Mouse (Mus musculus): ENCODE data around the gene Ccdc117. TPM values are rescaled to one million over a fixed set of nuclear protein-coding genes. Genes with fewer than 3 reads are reported as not detected.

The Ccdc117 gene
- total and polyA plus RNA-seq, 3 experiments = 24.3 to 38.9 (median 27.0) TPM

DNA sequence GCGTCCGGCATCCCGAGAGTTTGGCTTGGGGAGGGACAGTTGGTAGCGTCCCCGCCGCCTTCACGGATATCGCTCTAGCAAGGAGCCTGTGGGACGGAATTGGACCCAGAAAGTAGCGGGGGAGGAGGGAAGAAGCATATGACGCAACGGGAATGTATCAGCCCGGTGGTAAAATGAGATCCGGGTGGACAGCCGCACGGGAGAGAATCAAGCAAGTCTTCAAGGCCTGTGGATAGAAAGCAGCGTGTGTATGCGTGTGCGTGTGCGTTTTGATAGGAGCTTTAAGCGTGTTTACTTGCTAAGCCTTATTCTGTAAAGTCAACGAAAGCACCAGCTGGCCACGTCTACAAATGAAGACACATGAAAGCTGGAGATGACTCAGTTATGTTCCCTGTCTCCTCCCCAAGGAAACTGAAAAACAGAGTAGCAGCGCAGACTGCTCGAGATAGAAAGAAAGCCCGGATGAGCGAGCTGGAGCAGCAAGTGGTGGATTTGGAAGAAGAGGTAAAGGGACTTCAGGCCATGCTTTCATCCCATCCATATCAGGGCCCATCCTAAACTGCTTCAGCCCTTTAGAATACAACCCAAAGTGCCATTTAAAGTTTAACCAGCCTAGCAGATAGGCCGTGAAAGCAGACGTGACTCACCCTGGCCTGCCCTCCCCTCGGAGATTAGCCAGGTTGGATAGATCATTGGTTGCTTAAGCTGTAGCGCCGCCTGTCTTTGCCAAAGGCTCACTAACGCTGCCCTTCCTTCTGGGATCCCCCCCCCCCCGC lies 20.3 kb downstream of the Ccdc117 start (continued):
- no peak for TF ChIP-seq GABPA (IDR thresholded peaks at IDR 0.05; ENCODE audit: insufficient replicate concordance, low read depth, low read length)
- peak; percentile 87 for TF ChIP-seq ETS1 (conservative IDR thresholded peaks at IDR 0.05; ENCODE audit: low read depth, low read length)
- peak; percentile 63 for TF ChIP-seq RAD21 (IDR thresholded peaks at IDR 0.05; ENCODE audit: low read depth, low read length)
- TF ChIP-seq ZKSCAN1 (IDR thresholded peaks at IDR 0.05; ENCODE audit: borderline replicate concordance, low read depth, low read length) = no peak
- TF ChIP-seq JUN (IDR thresholded peaks at IDR 0.05; ENCODE audit: insufficient read depth, low read depth, low read length) = peak; percentile 91
- peak; percentile 66 for TF ChIP-seq ZNF384 (IDR thresholded peaks at IDR 0.05; ENCODE audit: low read depth, low read length)
- peak; percentile 100 for TF ChIP-seq SIN3A (IDR thresholded peaks at IDR 0.05; ENCODE audit: low read length)
- peak; percentile 76; the same call in 1 of the 2 replicates for TF ChIP-seq TBP (conservative IDR thresholded peaks at IDR 0.05; ENCODE audit: low read depth, low read length)
- no peak for TF ChIP-seq USF1 (IDR thresholded peaks at IDR 0.05; ENCODE audit: low read depth, low read length)
- peak; percentile 91 for TF ChIP-seq JUND (conservative IDR thresholded peaks at IDR 0.05; ENCODE audit: low read depth, low read length)
- peak; percentile 96 for TF ChIP-seq TCF12 (IDR thresholded peaks at IDR 0.05; ENCODE audit: low read depth, low read length)
- peak; percentile 56; the same call in 1 of the 2 replicates for TF ChIP-seq ELF1 (IDR thresholded peaks at IDR 0.05; ENCODE audit: low read depth, low read length)

DNA sequence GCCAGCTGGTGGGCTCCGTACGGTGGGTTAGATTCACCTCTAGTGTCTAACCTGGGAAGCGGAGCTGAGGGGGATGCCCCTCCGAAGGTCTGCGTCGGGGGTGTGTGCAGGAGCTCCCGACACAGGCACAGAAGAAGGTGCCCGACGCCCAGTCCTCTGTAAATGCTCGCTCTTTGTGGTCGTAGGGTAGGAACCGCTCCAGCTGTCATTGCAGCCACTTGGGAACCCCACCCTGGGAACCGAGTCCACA lies 20.8 kb downstream of the Ccdc117 start:
- H3K79me2 ChIP-seq (replicated peaks; ENCODE audit: control insufficient read depth, extremely low read depth, insufficient read depth, poor library complexity, severe bottlenecking) = peaks cover 42% of the 10 kb centered on the region
- H3K36me3 ChIP-seq (replicated peaks in 1 of 2; ENCODE audit: control insufficient read depth in 1 of 2, insufficient read depth in 1 of 2, low read length in 1 of 2) = peaks cover 34 to 40% of the 10 kb centered on the region in 2 experiments
- peaks cover 15 to 43% of the 10 kb centered on the region in 2 experiments for H3K4me1 ChIP-seq (ENCODE audit: control insufficient read depth in 1 of 2, insufficient read depth in 2 of 2)
- peak; percentile 16; the same call in 1 of the 2 replicates for TF ChIP-seq RCOR1 (conservative IDR thresholded peaks at IDR 0.05; ENCODE audit: low read depth, low read length)
- no peak for TF ChIP-seq ZMIZ1 (IDR thresholded peaks at IDR 0.05; ENCODE audit: low read depth, low read length)
- TF ChIP-seq CHD1 (IDR thresholded peaks at IDR 0.05; ENCODE audit: low read depth, low read length) = peak; percentile 97; the same call in 1 of the 2 replicates
- DNase-seq (ENCODE audit: extremely low read depth) = no peak
- dilution Hi-C loops (cut with MboI; ENCODE audit: extremely low pct_ligation_motif_present, extremely low pct_unique_long_range_greater_than_20kb, low sequenced_read_pairs) = no loop called here
- peak overlapping the region; percentile 86 for H3K27ac ChIP-seq (ENCODE audit: insufficient read depth, low read depth)
- peak overlapping the region; percentile 81 to 92 (median 84) for H3K4me3 ChIP-seq (replicated peaks in 1 of 3; ENCODE audit: low read depth in 2 of 3, low read length in 2 of 3, poor library complexity in 1 of 3)
- H3K4me2 ChIP-seq (ENCODE audit: insufficient read depth, low read depth, poor library complexity, severe bottlenecking) = peak overlapping the region; percentile 97; the same call in 1 of the 2 replicates
- H3K9me3 ChIP-seq (replicated peaks; ENCODE audit: low read length) = no peaks in the 10 kb centered on the region
- in situ Hi-C loops (cut with MboI; ENCODE audit: low pct_ligation_motif_present, low pct_unique_long_range_greater_than_20kb, low sequenced_read_pairs) = loop anchor here (5.0 kb wide), 1 partner anchor 34 kb away; no protein-coding TSS in a partner anchor
- peak overlapping the region; percentile 96 for H3K9ac ChIP-seq (ENCODE audit: insufficient read depth, low read depth)
- no peaks in the 10 kb centered on the region for H3K27me3 ChIP-seq (replicated peaks)
